ENCODE assay signal across 23 mouse cellular contexts in genomic region chr4:137700960-137701359, GRCm38 (mm10).
"Had no signal": no experiment of that assay in that cellular context is flagged by ENCODE, and none has a peak within 500 bp of the region (broad histone marks: within the 10 kb centered on the region; RNA-seq: fewer than 3 reads in every experiment).

No protein-coding gene starts in this region.

- ATAC-seq: liver, embryonic 12.5 days; midbrain, embryonic 13.5 days; midbrain, embryonic 16.5 days had no signal

- H3K9me3 ChIP-seq: limb, embryonic 10.5 days; limb, embryonic 13.5 days; liver, embryonic 12.5 days; liver, embryonic 15.5 days; lung, embryonic 15.5 days; megakaryocyte, embryonic 14.5 days; midbrain, embryonic 10.5 days; midbrain, embryonic 13.5 days; neural tube, embryonic 13.5 days; stomach, embryonic 15.5 days had no signal

- H3K4me3 ChIP-seq: limb, embryonic 10.5 days; limb, embryonic 13.5 days; liver, embryonic 12.5 days; liver, embryonic 15.5 days; lung, embryonic 15.5 days; megakaryocyte, embryonic 14.5 days; midbrain, embryonic 10.5 days; midbrain, embryonic 13.5 days; myocyte; neural tube, embryonic 13.5 days; stomach, embryonic 15.5 days had no signal

- DNase-seq: kidney, adult 9 months; kidney, postnatal 14 days; liver; lung, adult 18-20 months; lung, postnatal 10 days; lung, postnatal 36 days; retina, postnatal 1 day; right cerebral cortex, postnatal 25 days; spleen, adult 18-20 months; thymus, adult 18-20 months; thymus, postnatal 36 days had no signal

- H3K27ac ChIP-seq: limb, embryonic 10.5 days; limb, embryonic 13.5 days; liver, embryonic 12.5 days; liver, embryonic 15.5 days; lung, embryonic 15.5 days; midbrain, embryonic 10.5 days; midbrain, embryonic 13.5 days; neural tube, embryonic 13.5 days had no signal

- H3K9ac ChIP-seq: limb, embryonic 13.5 days; liver, embryonic 12.5 days; liver, embryonic 15.5 days; lung, embryonic 15.5 days; midbrain, embryonic 13.5 days; neural tube, embryonic 13.5 days; stomach, embryonic 15.5 days had no signal

- H3K27me3 ChIP-seq: limb, embryonic 13.5 days; midbrain, embryonic 13.5 days; neural tube, embryonic 13.5 days; stomach, embryonic 15.5 days had no signal

- H3K4me2 ChIP-seq: limb, embryonic 13.5 days; liver, embryonic 12.5 days; liver, embryonic 15.5 days; lung, embryonic 15.5 days; midbrain, embryonic 13.5 days; neural tube, embryonic 13.5 days; stomach, embryonic 15.5 days had no signal

- H3K36me3 ChIP-seq: limb, embryonic 10.5 days; limb, embryonic 13.5 days; liver, embryonic 12.5 days; liver, embryonic 15.5 days; lung, embryonic 15.5 days; midbrain, embryonic 10.5 days; midbrain, embryonic 13.5 days; neural tube, embryonic 13.5 days; stomach, embryonic 15.5 days had no signal
